Mouse (Mus musculus) heart, embryonic 15.5 days (tissue): ENCODE measurements at regions not wholly inside any gene's neighbourhood (a gene's known extent, or its start where the extent isn't known, plus 50 kb on each side); places are given as distances from the start of the nearest gene placed in this dataset.
A peak's percentile ranks its signal among the peaks of the same experiment; 100 is the strongest.

ENCODE experiments used
- ATAC-seq: fragments of 200-750 bp; cut with Nextera tagmentation; replicated peaks from 2 replicates; pipeline ENCODE4 v1.8.0; 2017; ENCODE audit warnings: low read depth, moderate TSS enrichment; ENCODE audit not compliant: insufficient number of reproducible peaks, insufficient read depth, low FRiP score
- H3K27ac ChIP-seq: fragments of 300-500 bp; sonication (generic); 2 replicates; pipeline ENCODE4 v1.5.1; 2015; ENCODE audit warnings: mild to moderate bottlenecking, inconsistent platforms
- H3K27me3 ChIP-seq: fragments of 300-500 bp; sonication (generic); 2 replicates; pipeline ENCODE4 v1.6.1; 2015; ENCODE audit warnings: inconsistent platforms
- H3K36me3 ChIP-seq: fragments of 300-500 bp; sonication (generic); 2 replicates; pipeline ENCODE4 v1.6.1; 2015; ENCODE audit warnings: mild to moderate bottlenecking, inconsistent platforms
- H3K4me1 ChIP-seq: fragments of 300-500 bp; sonication (generic); replicated peaks from 2 replicates; pipeline ENCODE4 v1.6.1; 2015; ENCODE audit warnings: inconsistent platforms
- H3K4me2 ChIP-seq: fragments of 300-500 bp; sonication (generic); 2 replicates; pipeline ENCODE4 v1.6.1; 2015; ENCODE audit warnings: inconsistent platforms, mild to moderate bottlenecking, moderate library complexity
- H3K4me3 ChIP-seq: fragments of 300-500 bp; sonication (generic); 2 replicates; pipeline ENCODE4 v1.5.1; 2015; ENCODE audit warnings: mild to moderate bottlenecking, inconsistent platforms
- H3K9ac ChIP-seq: fragments of 300-500 bp; sonication (generic); 2 replicates; pipeline ENCODE4 v1.6.1; 2015; ENCODE audit warnings: mild to moderate bottlenecking, inconsistent platforms
- H3K9me3 ChIP-seq: fragments of 300-500 bp; sonication (generic); replicated peaks from 2 replicates; pipeline ENCODE4 v1.6.1; 2016; ENCODE audit warnings: inconsistent platforms
- WGBS: fragments of 180-500 bp; shearing (Covaris S2); methylation state at CpG from one replicate; pipeline ENCODE4 v1.1.7; 2015; ENCODE audit warnings: mixed read lengths; 5-methylcytosine and 5-hydroxymethylcytosine counted together

- Histone ChIP-seq H3K4me1 (no peaks in the 10 kb centered on the region), H3K27ac (no peak overlapping the region), H3K36me3 (no peaks in the 10 kb centered on the region), H3K9me3 (no peaks in the 10 kb centered on the region), H3K27me3 (no peaks in the 10 kb centered on the region), H3K4me2 (no peak overlapping the region), H3K9ac (no peak overlapping the region), H3K4me3 (no peak overlapping the region)
- ATAC-seq = no peak
- 80% methylated on average over 1 of the region's 1 CpGs for WGBS
Measured at GRCm38 (mm10) chr12:35863141-35863540, 62.3 kb upstream of the Agr3 start.

GRCm38 (mm10) chr12:35853159-35853558 lies 72.3 kb upstream of the Agr3 start:
- 36% methylated on average over 4 of the region's 4 CpGs for WGBS
- no peak overlapping the region for H3K4me2 ChIP-seq
- no peaks in the 10 kb centered on the region for H3K36me3 ChIP-seq
- H3K4me1 ChIP-seq = no peaks in the 10 kb centered on the region
- no peak overlapping the region for H3K9ac ChIP-seq
- 0 out of 2 replicates have a peak overlapping the region, but pooled peaks have one; percentile 19 for H3K27ac ChIP-seq
- no peaks in the 10 kb centered on the region for H3K27me3 ChIP-seq
- ATAC-seq = peak; percentile 64; the same call in 1 of the 2 replicates
- H3K4me3 ChIP-seq = no peak overlapping the region
- no peaks in the 10 kb centered on the region for H3K9me3 ChIP-seq

GRCm38 (mm10) chr12:35846905-35847610 lies 78.4 kb upstream of the Agr3 start:
- Histone ChIP-seq H3K4me1 (no peaks in the 10 kb centered on the region), H3K4me3 (no peak overlapping the region), H3K9me3 (no peaks in the 10 kb centered on the region), H3K9ac (no peak overlapping the region), H3K4me2 (no peak overlapping the region), H3K27me3 (no peaks in the 10 kb centered on the region), H3K36me3 (no peaks in the 10 kb centered on the region), H3K27ac (0 out of 2 replicates have a peak overlapping the region, but pooled peaks have one; percentile 34)
- WGBS = 45% methylated on average over 5 of the region's 5 CpGs
- 0 out of 2 replicates have a peak, but pooled peaks have one; percentile 27 for ATAC-seq

GRCm38 (mm10) chr12:35836946-35837345 lies 88.5 kb upstream of the Agr3 start:
- Histone ChIP-seq H3K27me3 (no peaks in the 10 kb centered on the region; the same call in 1 of the 2 replicates), H3K4me3 (no peak overlapping the region), H3K9ac (no peak overlapping the region), H3K36me3 (no peaks in the 10 kb centered on the region), H3K27ac (no peak overlapping the region), H3K4me2 (no peak overlapping the region), H3K4me1 (no peaks in the 10 kb centered on the region), H3K9me3 (no peaks in the 10 kb centered on the region)
- no peak for ATAC-seq

GRCm38 (mm10) chr12:35833285-35833684 lies 92.1 kb upstream of the Agr3 start:
- H3K4me3 ChIP-seq = no peak overlapping the region
- no peak overlapping the region for H3K9ac ChIP-seq
- ATAC-seq = no peak
- H3K4me1 ChIP-seq = 0 out of 2 replicates have a peak, but pooled peaks cover 3% of the 10 kb centered on the region
- 76% methylated on average over 3 of the region's 3 CpGs for WGBS
- H3K36me3 ChIP-seq = no peaks in the 10 kb centered on the region
- H3K27ac ChIP-seq = no peak overlapping the region
- no peaks in the 10 kb centered on the region; the same call in 1 of the 2 replicates for H3K27me3 ChIP-seq
- H3K9me3 ChIP-seq = no peaks in the 10 kb centered on the region
- H3K4me2 ChIP-seq = no peak overlapping the region

GRCm38 (mm10) chr12:35831922-35832512 lies 93.4 kb upstream of the Agr3 start:
- no peaks in the 10 kb centered on the region for H3K36me3 ChIP-seq
- no peaks in the 10 kb centered on the region for H3K9me3 ChIP-seq
- no peak for ATAC-seq
- H3K4me1 ChIP-seq = 0 out of 2 replicates have a peak, but pooled peaks cover 3% of the 10 kb centered on the region
- no peak overlapping the region for H3K4me3 ChIP-seq
- no peak overlapping the region for H3K27ac ChIP-seq
- no peaks in the 10 kb centered on the region; the same call in 1 of the 2 replicates for H3K27me3 ChIP-seq
- H3K9ac ChIP-seq = no peak overlapping the region
- 79% methylated on average over 2 of the region's 2 CpGs for WGBS
- no peak overlapping the region for H3K4me2 ChIP-seq

GRCm38 (mm10) chr12:35831268-35831667 lies 94.2 kb upstream of the Agr3 start:
- Histone ChIP-seq H3K27me3 (no peaks in the 10 kb centered on the region; the same call in 1 of the 2 replicates), H3K9ac (no peak overlapping the region), H3K4me2 (no peak overlapping the region), H3K9me3 (no peaks in the 10 kb centered on the region), H3K36me3 (no peaks in the 10 kb centered on the region), H3K27ac (no peak overlapping the region), H3K4me1 (0 out of 2 replicates have a peak, but pooled peaks cover 3% of the 10 kb centered on the region), H3K4me3 (no peak overlapping the region)
- WGBS = 8% methylated on average over 5 of the region's 5 CpGs
- no peak for ATAC-seq

- no peak for ATAC-seq
- H3K9ac ChIP-seq = no peak overlapping the region
- H3K4me1 ChIP-seq = 0 out of 2 replicates have a peak, but pooled peaks cover 3% of the 10 kb centered on the region
- H3K9me3 ChIP-seq = no peaks in the 10 kb centered on the region
- H3K27ac ChIP-seq = no peak overlapping the region; the same call in 1 of the 2 replicates
- no peaks in the 10 kb centered on the region; the same call in 1 of the 2 replicates for H3K27me3 ChIP-seq
- WGBS = 59% methylated on average over 2 of the region's 2 CpGs
- no peaks in the 10 kb centered on the region for H3K36me3 ChIP-seq
- no peak overlapping the region for H3K4me3 ChIP-seq
- H3K4me2 ChIP-seq = no peak overlapping the region
Measured at GRCm38 (mm10) chr12:35827797-35828196, 97.6 kb upstream of the Agr3 start.

GRCm38 (mm10) chr12:35826990-35827389 lies 98.4 kb upstream of the Agr3 start:
- H3K27me3 ChIP-seq = no peaks in the 10 kb centered on the region
- no peak overlapping the region for H3K27ac ChIP-seq
- no peak overlapping the region for H3K4me3 ChIP-seq
- no peak overlapping the region for H3K4me2 ChIP-seq
- H3K4me1 ChIP-seq = 0 out of 2 replicates have a peak, but pooled peaks cover 3% of the 10 kb centered on the region
- no peaks in the 10 kb centered on the region for H3K36me3 ChIP-seq
- H3K9me3 ChIP-seq = no peaks in the 10 kb centered on the region
- 73% methylated on average over 5 of the region's 5 CpGs for WGBS
- no peak for ATAC-seq
- no peak overlapping the region for H3K9ac ChIP-seq

- H3K27me3 ChIP-seq = no peaks in the 10 kb centered on the region
- ATAC-seq = no peak
- no peak overlapping the region for H3K9ac ChIP-seq
- no peaks in the 10 kb centered on the region for H3K36me3 ChIP-seq
- H3K4me2 ChIP-seq = no peak overlapping the region
- H3K27ac ChIP-seq = peak overlapping the region; percentile 15; the same call in 1 of the 2 replicates
- H3K9me3 ChIP-seq = no peaks in the 10 kb centered on the region
- no peak overlapping the region for H3K4me3 ChIP-seq
- no peaks in the 10 kb centered on the region for H3K4me1 ChIP-seq
- WGBS = 23% methylated on average over 5 of the region's 5 CpGs
Measured at GRCm38 (mm10) chr12:35824587-35824987, 100.8 kb upstream of the Agr3 start.

GRCm38 (mm10) chr12:35799261-35799660 lies 126.2 kb upstream of the Agr3 start:
- Histone ChIP-seq H3K9ac (no peak overlapping the region), H3K4me3 (no peak overlapping the region), H3K36me3 (no peaks in the 10 kb centered on the region), H3K27ac (no peak overlapping the region), H3K4me2 (no peak overlapping the region), H3K9me3 (no peaks in the 10 kb centered on the region), H3K27me3 (no peaks in the 10 kb centered on the region), H3K4me1 (no peaks in the 10 kb centered on the region)
- no peak for ATAC-seq
- 53% methylated on average over 2 of the region's 2 CpGs for WGBS
